Mouse (Mus musculus): Measurements from ENCODE around the gene Raet1e. TPM values are rescaled to one million over a fixed set of nuclear protein-coding genes. Genes with fewer than 3 reads are reported as not detected.
"Not testable (repeated sequence)": the region's sequence is repeated elsewhere in the genome, so short reads cannot be mapped to it uniquely, and the experiment has no call there.

Raet1e gene
- polyA plus RNA-seq, 1 experiment from 2014 or later: 0.71 TPM

DNA sequence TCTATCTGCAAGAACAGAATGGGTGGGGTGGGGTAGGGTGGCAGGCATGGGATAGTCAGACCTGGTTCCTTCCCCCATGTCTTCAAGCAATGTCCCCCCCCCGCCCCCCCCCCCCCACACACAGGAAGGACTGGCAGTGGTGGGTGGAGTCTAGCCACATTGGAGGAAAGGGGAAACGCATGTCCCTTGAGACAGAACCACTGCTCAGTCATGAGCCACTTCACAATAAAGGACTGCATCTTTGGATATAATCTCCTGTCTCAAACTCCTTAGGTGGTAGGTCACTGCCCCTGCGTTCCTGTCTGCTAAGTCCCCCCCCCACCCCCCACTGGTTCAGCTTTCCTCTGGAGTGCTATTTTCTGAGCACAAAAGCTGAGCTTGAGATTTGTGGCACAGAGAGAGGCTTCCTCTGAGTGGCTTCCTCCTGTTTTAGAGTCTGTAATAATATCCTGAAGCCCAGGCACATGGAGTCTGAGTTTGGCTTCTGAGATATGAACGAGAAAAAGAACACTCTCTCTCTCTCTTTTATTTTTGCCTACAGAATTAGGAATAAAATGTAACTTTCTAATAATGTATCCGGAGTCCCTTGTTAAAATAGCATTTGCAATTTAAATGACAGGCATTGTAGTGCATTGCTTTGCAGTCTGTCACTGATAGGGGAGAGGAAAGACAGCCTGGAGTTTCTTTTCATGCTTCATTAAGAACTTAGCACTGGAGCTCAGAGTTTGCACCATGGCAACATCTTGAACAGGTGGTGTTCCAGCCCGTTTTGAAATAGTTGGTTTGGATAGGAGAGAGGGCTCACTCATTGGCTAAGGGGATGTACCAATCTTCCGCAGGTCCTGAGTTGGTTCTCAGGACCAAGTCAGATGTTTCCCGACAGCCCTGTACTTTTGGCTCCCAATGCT lies 112.8 kb downstream of the Raet1e start:
- peak; percentile 70 for ATAC-seq
- 20% methylated on average over 8 of the region's 8 CpGs for WGBS

DNA sequence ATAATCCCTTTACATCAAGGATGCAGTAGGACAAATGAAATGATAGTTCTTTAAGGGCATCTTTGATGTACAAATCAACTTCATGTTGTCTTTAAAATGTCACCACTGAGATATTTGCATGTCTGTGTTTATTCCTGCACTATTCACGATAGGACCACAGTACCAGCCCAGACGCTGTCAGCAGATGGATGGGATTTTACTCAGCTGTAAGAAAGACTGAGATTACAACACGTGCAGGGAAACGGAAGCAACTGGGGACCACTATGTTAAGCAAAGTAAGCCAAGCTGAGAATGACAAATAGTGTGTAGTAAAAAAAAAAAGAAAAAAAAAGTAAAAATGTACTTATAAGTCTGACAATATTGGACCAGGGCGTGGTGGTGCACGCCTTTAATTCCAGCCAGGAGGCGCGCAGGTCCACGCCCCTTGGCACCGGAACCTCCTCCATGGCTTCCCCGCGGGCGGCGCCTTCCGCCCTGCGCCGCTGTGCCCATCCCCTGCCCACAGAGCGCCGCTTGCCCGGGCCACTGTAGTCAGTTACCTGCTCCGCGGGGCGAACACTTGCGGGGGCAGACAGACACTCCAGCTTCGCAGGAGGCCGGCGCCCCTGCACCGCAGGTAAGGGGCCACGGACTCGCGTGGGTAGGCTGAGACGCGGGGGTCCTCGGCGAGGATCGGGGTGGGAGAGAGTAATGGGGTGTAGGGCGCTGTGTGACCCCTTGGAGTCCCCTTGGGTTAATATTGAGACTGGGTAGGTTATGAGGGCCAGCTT lies 114.7 kb downstream of the Raet1e start:
- peak overlapping the region; percentile 41; the same call in 1 of the 2 replicates for H3K9ac ChIP-seq (replicated peaks; ENCODE audit: low read depth, low read length)
- peak overlapping the region; percentile 47 for H3K4me3 ChIP-seq (replicated peaks; ENCODE audit: low read length)
- peak; percentile 54 for ATAC-seq
- peaks cover 15% of the 10 kb centered on the region for H3K4me1 ChIP-seq (replicated peaks; ENCODE audit: control insufficient read depth, insufficient read depth, low read length)
- not testable (repeated sequence) for H3K9me3 ChIP-seq (ENCODE audit: control insufficient read depth, low read length); H3K36me3 ChIP-seq (ENCODE audit: control insufficient read depth, insufficient read depth); H3K27ac ChIP-seq (ENCODE audit: low read length); H3K27me3 ChIP-seq (replicated peaks; ENCODE audit: control insufficient read depth, insufficient read depth, low read length)
- H3K4me2 ChIP-seq (ENCODE audit: low read length): peak overlapping the region; percentile 84
- 2% methylated on average over 33 of the region's 37 CpGs for WGBS

More for the DNA sequence above, 112.8 kb downstream of the Raet1e start:
- H3K4me1 ChIP-seq (replicated peaks; ENCODE audit: control insufficient read depth, insufficient read depth, low read length): peaks cover 15% of the 10 kb centered on the region
- not testable (repeated sequence) for H3K36me3 ChIP-seq (ENCODE audit: control insufficient read depth, insufficient read depth); H3K27me3 ChIP-seq (replicated peaks; ENCODE audit: control insufficient read depth, insufficient read depth, low read length); H3K4me3 ChIP-seq (replicated peaks; ENCODE audit: low read length); H3K4me2 ChIP-seq (ENCODE audit: low read length); H3K9me3 ChIP-seq (ENCODE audit: control insufficient read depth, low read length); H3K27ac ChIP-seq (ENCODE audit: low read length); H3K9ac ChIP-seq (replicated peaks; ENCODE audit: low read depth, low read length)

DNA sequence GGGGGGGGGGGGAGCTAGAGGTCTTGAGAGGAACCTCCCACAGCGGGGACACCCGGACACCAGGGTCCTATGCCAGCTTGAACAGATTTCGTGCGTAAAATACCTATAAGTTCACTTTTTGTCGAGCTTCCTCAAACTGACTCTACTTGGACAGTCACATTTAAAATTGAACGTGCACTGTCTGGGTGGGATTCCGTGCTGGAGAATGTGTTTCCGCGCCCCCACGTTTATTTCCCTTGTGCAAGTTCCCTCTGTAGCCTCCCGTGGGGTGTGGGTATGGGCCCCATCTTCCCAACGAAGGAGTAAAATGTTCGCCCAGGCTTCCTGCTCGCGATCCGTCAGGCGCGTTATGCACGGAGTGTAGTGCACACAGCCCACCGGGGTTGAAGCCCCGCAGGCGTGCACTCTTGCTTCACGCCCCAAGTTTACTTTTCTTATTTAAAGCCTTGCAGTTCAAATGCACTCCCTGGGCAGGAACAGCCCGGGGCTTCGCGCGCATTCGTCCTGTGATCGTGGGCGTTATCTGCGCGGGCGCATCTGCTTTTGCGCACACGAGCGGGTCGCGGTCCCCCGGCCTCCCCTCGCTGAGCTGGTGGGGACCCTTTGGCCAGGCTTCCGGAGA lies 115.4 kb downstream of the Raet1e start:
- WGBS: under 1% methylated on average over 41 of the region's 41 CpGs
- Histone ChIP-seq H3K4me3 (replicated peaks; ENCODE audit: low read length) (peak overlapping the region; percentile 47), H3K9me3 (ENCODE audit: control insufficient read depth, low read length) (no peaks in the 10 kb centered on the region), H3K27me3 (replicated peaks; ENCODE audit: control insufficient read depth, insufficient read depth, low read length) (peaks cover 7% of the 10 kb centered on the region), H3K36me3 (ENCODE audit: control insufficient read depth, insufficient read depth) (no peaks in the 10 kb centered on the region), H3K4me2 (ENCODE audit: low read length) (peak overlapping the region; percentile 84), H3K9ac (replicated peaks; ENCODE audit: low read depth, low read length) (no peak overlapping the region), H3K27ac (ENCODE audit: low read length) (no peak overlapping the region), H3K4me1 (replicated peaks; ENCODE audit: control insufficient read depth, insufficient read depth, low read length) (peaks cover 15% of the 10 kb centered on the region)
- ATAC-seq: 0 out of 2 replicates have a peak, but pooled peaks have one; percentile 19

DNA sequence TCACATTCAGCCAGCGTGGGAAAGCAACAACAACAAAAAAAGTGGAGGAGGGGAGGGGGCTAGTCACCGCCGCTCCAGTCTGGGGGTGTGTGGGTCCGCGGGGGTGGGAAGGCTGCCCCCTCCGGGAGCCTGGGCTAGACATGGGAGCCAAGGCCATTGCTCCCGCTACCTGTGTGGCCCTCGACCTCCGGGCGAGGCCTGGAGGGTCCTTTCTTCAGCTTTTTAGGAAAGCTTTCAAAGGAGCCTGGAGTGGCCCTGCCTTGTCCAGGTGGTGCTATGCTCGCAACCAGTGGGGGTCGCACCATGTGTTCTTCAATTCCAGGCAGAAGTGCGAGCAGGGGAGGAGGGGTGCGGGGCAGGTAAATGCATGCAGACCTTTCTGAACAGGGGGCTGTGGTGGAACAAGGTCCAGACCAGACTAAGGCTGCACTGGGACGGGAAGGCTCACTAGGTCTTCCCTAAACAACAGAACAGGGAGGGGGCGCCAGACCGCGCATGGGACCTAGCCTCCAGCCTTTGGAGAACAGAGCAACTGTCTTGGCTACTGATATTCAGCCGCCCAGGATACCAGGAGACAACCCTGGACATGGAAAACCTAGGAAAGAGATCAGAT lies 116.2 kb downstream of the Raet1e start:
- peak overlapping the region; percentile 84 for H3K4me2 ChIP-seq (ENCODE audit: low read length)
- H3K9me3 ChIP-seq (ENCODE audit: control insufficient read depth, low read length): no peaks in the 10 kb centered on the region
- H3K4me3 ChIP-seq (replicated peaks; ENCODE audit: low read length): peak overlapping the region; percentile 47; the same call in 1 of the 2 replicates
- H3K36me3 ChIP-seq (ENCODE audit: control insufficient read depth, insufficient read depth): no peaks in the 10 kb centered on the region
- H3K9ac ChIP-seq (replicated peaks; ENCODE audit: low read depth, low read length): no peak overlapping the region
- H3K27me3 ChIP-seq (replicated peaks; ENCODE audit: control insufficient read depth, insufficient read depth, low read length): peaks cover 7% of the 10 kb centered on the region
- ATAC-seq: no peak
- WGBS: 6% methylated on average over 19 of the region's 19 CpGs
- peaks cover 15% of the 10 kb centered on the region for H3K4me1 ChIP-seq (replicated peaks; ENCODE audit: control insufficient read depth, insufficient read depth, low read length)
- no peak overlapping the region for H3K27ac ChIP-seq (ENCODE audit: low read length)

DNA sequence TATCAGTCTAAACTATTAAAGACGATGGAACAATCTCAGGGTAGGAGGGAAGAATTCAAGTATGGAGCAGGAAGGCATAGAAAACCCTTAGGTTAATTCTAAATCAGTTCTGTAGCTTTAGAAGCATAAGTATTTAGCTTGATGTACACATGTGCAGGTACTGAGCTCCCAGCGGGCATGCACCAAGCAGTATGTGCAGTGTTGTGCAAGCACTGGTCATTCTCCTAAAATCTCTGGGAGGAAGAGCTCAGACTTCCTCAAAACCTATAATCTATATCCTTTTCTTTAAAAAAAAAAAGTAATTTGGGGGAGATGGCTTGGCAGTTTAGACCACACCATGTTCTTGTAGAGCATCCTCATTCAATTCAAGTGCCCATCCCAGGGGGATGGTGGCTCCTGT lies 120.1 kb downstream of the Raet1e start:
- 94% methylated on average over 2 of the region's 2 CpGs for WGBS
- H3K4me2 ChIP-seq (ENCODE audit: low read length): not testable (repeated sequence)

DNA sequence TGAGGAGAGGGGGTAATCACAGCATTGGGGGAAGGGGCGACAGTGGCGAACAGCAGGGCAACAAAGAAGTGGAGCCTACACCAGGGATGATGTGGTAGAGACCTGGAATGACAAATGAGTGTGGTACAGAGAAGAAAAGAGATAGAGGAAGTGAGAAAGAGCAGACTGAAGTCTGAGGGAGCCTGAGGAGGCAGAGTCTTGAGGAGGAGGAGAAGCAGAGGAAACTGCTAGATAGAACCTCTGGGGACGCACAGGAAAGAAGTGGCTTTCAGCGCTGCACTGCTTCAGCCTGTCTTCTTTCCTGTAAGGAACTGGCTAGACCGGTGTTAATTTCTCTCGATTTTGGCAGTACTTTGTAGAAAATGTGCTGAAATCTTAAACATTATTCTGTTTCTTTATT lies 124.4 kb downstream of the Raet1e start:
- H3K36me3 ChIP-seq (ENCODE audit: control insufficient read depth, insufficient read depth): no peaks in the 10 kb centered on the region
- no peak overlapping the region for H3K9ac ChIP-seq (replicated peaks; ENCODE audit: low read depth, low read length)
- no peak overlapping the region for H3K4me2 ChIP-seq (ENCODE audit: low read length)
- no peaks in the 10 kb centered on the region for H3K27me3 ChIP-seq (replicated peaks; ENCODE audit: control insufficient read depth, insufficient read depth, low read length)
- ATAC-seq: no peak
- H3K4me3 ChIP-seq (replicated peaks; ENCODE audit: low read length): no peak overlapping the region
- no peaks in the 10 kb centered on the region for H3K4me1 ChIP-seq (replicated peaks; ENCODE audit: control insufficient read depth, insufficient read depth, low read length)
- no peak overlapping the region for H3K27ac ChIP-seq (ENCODE audit: low read length)
- WGBS: 44% methylated on average over 6 of the region's 6 CpGs
- H3K9me3 ChIP-seq (ENCODE audit: control insufficient read depth, low read length): no peaks in the 10 kb centered on the region

More for the DNA sequence above, 120.1 kb downstream of the Raet1e start:
- H3K27ac ChIP-seq (ENCODE audit: low read length); ATAC-seq; H3K27me3 ChIP-seq (replicated peaks; ENCODE audit: control insufficient read depth, insufficient read depth, low read length); H3K4me3 ChIP-seq (replicated peaks; ENCODE audit: low read length); H3K9ac ChIP-seq (replicated peaks; ENCODE audit: low read depth, low read length); H3K9me3 ChIP-seq (ENCODE audit: control insufficient read depth, low read length); H3K36me3 ChIP-seq (ENCODE audit: control insufficient read depth, insufficient read depth): not testable (repeated sequence)
- H3K4me1 ChIP-seq (replicated peaks; ENCODE audit: control insufficient read depth, insufficient read depth, low read length): peaks cover 11% of the 10 kb centered on the region

DNA sequence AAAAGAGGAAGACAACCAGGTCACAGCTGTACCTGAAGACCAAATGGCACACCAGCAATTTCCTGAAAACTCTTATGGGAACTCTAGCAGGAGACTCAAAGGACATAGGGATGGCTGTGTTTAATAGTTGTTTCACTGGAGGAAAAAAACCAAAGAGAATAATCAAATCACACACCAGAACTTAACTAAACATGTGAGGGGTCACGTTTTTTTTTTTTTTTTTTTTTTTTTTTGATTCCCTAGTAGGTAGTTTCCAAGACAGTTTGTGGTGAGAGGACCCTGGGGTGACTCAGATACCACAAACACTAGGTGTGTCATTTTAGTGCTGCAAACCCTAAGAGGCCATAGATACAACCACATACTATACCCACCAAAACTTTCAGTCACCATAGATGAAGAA lies 137.3 kb downstream of the Raet1e start:
- H3K36me3 ChIP-seq (ENCODE audit: control insufficient read depth, insufficient read depth): no peaks in the 10 kb centered on the region
- no peak overlapping the region for H3K4me2 ChIP-seq (ENCODE audit: low read length)
- no peak for ATAC-seq
- no peaks in the 10 kb centered on the region for H3K4me1 ChIP-seq (replicated peaks; ENCODE audit: control insufficient read depth, insufficient read depth, low read length)
- H3K4me3 ChIP-seq (replicated peaks; ENCODE audit: low read length): no peak overlapping the region
- no peak overlapping the region for H3K9ac ChIP-seq (replicated peaks; ENCODE audit: low read depth, low read length)
- H3K27ac ChIP-seq (ENCODE audit: low read length): no peak overlapping the region
- H3K9me3 ChIP-seq (ENCODE audit: control insufficient read depth, low read length): no peaks in the 10 kb centered on the region
- H3K27me3 ChIP-seq (replicated peaks; ENCODE audit: control insufficient read depth, insufficient read depth, low read length): no peaks in the 10 kb centered on the region
- WGBS: 47% methylated on average over 1 of the region's 1 CpGs

DNA sequence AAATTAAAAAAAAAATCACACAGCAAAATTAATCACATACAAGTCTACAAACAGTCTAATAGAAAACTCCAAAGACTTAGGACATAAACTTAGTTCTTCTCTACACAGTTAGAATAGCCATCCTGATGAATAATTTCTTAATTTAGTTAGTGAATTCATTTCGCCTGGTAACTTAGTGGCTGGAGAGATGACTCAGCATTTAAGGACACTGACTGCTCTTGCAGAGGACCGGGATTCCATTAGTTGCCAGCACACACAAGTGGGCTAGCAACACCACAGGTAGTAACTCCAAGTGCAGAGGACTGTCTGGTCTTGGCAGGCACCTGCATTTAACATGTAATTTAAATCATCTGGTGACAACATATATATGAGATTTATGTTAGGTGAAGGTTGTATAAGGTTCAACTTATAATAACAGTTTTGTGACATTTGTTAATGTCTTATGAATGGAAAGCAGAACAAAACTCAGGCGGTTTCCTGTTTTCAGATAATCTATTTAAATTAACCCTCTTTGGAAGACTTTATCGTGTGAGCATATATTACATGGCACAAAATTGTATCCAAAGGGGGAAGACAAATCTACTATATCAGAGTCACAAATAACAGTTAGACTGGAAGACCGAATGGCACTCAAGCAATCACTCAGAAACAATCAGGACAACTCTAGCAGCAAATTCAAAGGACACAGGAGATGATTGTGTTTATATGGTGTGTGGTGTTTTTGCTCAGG lies 138.8 kb downstream of the Raet1e start:
- 85% methylated on average over 5 of the region's 5 CpGs for WGBS
- H3K9ac ChIP-seq (replicated peaks; ENCODE audit: low read depth, low read length): no peak overlapping the region
- no peak overlapping the region for H3K27ac ChIP-seq (ENCODE audit: low read length)
- no peaks in the 10 kb centered on the region for H3K36me3 ChIP-seq (ENCODE audit: control insufficient read depth, insufficient read depth)
- no peaks in the 10 kb centered on the region for H3K27me3 ChIP-seq (replicated peaks; ENCODE audit: control insufficient read depth, insufficient read depth, low read length)
- no peak overlapping the region for H3K4me2 ChIP-seq (ENCODE audit: low read length)
- no peaks in the 10 kb centered on the region for H3K9me3 ChIP-seq (ENCODE audit: control insufficient read depth, low read length)
- H3K4me1 ChIP-seq (replicated peaks; ENCODE audit: control insufficient read depth, insufficient read depth, low read length): no peaks in the 10 kb centered on the region
- H3K4me3 ChIP-seq (replicated peaks; ENCODE audit: low read length): no peak overlapping the region
- no peak for ATAC-seq
